Mouse (Mus musculus): ENCODE data around the gene St6galnac4.

The St6galnac4 gene

GRCm38 (mm10) chr2:32599409-32599808 is 12.5 kb downstream of the St6galnac4 start, which contains the start of gene St6galnac6:
TSS of gene St6galnac6 (plus strand) at chr2:32599709.
- no peak for DNase-seq (ENCODE audit: low spot score in 2 of 2)

GRCm38 (mm10) chr2:32601417-32602065 is 14.6 kb downstream of the St6galnac4 start:
- no peak for DNase-seq (ENCODE audit: low spot score in 2 of 2)

GRCm38 (mm10) chr2:32602600-32603054 is 15.7 kb downstream of the St6galnac4 start:
- DNase-seq (ENCODE audit: low spot score in 2 of 2) = peak; percentile 91

- DNase-seq (ENCODE audit: low spot score in 2 of 2) = no peak
These were observed 17.7 kb downstream of the St6galnac4 start for GRCm38 (mm10) chr2:32604631-32605030.

GRCm38 (mm10) chr2:32606161-32607142 is 19.6 kb downstream of the St6galnac4 start:
- DNase-seq (ENCODE audit: low spot score in 2 of 2) = peak; percentile 89 to 90

GRCm38 (mm10) chr2:32607262-32607947 is 20.5 kb downstream of the St6galnac4 start:
- DNase-seq (ENCODE audit: low spot score in 2 of 2) = peak in 1 of 2 experiments; percentile 59

- peak; percentile 71 to 82 for DNase-seq (ENCODE audit: low spot score in 2 of 2)
These were observed 21.4 kb downstream of the St6galnac4 start for GRCm38 (mm10) chr2:32608141-32608777.

- DNase-seq (ENCODE audit: low spot score in 2 of 2) = no peak
These were observed 22.0 kb downstream of the St6galnac4 start for GRCm38 (mm10) chr2:32608778-32609435.

GRCm38 (mm10) chr2:32610610-32611229 is 23.8 kb downstream of the St6galnac4 start:
- DNase-seq (ENCODE audit: low spot score in 2 of 2) = peak; percentile 57 to 64

GRCm38 (mm10) chr2:32612274-32612673 is 25.4 kb downstream of the St6galnac4 start:
- DNase-seq (ENCODE audit: low spot score in 2 of 2) = no peak

- no peak for DNase-seq (ENCODE audit: low spot score in 2 of 2)
These were observed 30.2 kb downstream of the St6galnac4 start for GRCm38 (mm10) chr2:32617109-32617508.

- no peak for DNase-seq (ENCODE audit: low spot score in 2 of 2)
These were observed 30.7 kb downstream of the St6galnac4 start for GRCm38 (mm10) chr2:32617601-32618000.

GRCm38 (mm10) chr2:32618051-32618450 is 31.2 kb downstream of the St6galnac4 start:
- no peak for DNase-seq (ENCODE audit: low spot score in 2 of 2)

- no peak for DNase-seq (ENCODE audit: low spot score in 2 of 2)
These were observed 34.0 kb downstream of the St6galnac4 start for GRCm38 (mm10) chr2:32620682-32621516.

- no peak for DNase-seq (ENCODE audit: low spot score in 2 of 2)
These were observed 34.6 kb downstream of the St6galnac4 start, which contains the start of gene Ak1 for GRCm38 (mm10) chr2:32621517-32621859. TSS of gene Ak1 (plus strand) at chr2:32621758.

GRCm38 (mm10) chr2:32624111-32624748 is 37.3 kb downstream of the St6galnac4 start:
- no peak for DNase-seq (ENCODE audit: low spot score in 2 of 2)

GRCm38 (mm10) chr2:32625212-32625872 is 38.4 kb downstream of the St6galnac4 start:
- peak; percentile 90 to 92 for DNase-seq (ENCODE audit: low spot score in 2 of 2)

Measured in right cerebral cortex, postnatal 10 days (tissue).